Mouse (Mus musculus): ENCODE measurements around the gene Lias.

- no peak for TF ChIP-seq CTCF (IDR thresholded peaks at IDR 0.05; ENCODE audit: control insufficient read depth, insufficient read depth, insufficient replicate concordance, low read depth, low read length)
- TF ChIP-seq POLR2A (IDR thresholded peaks at IDR 0.05; ENCODE audit: control insufficient read depth, low read depth, low read length), result no peak
Measured at GRCm38 (mm10) chr5:65457086-65457827, 66.0 kb downstream of the Lias start.

All from testis, adult 2 months (tissue).